Mouse (Mus musculus): ENCODE measurements around the gene Trim30d.
"Not testable (repeated sequence)": the region's sequence is repeated elsewhere in the genome, so short reads cannot be mapped to it uniquely, and the experiment has no call there.

GRCm38 (mm10) chr7:104507421-104508065 lies at the start of gene Trim30d:
- TF ChIP-seq CTCF (IDR thresholded peaks at IDR 0.05; ENCODE audit: borderline replicate concordance, extremely low read depth, insufficient read depth, insufficient read length); POLR2A (IDR thresholded peaks at IDR 0.05; ENCODE audit: borderline replicate concordance, extremely low read depth, insufficient read depth, insufficient read length, poor library complexity, severe bottlenecking): not testable (repeated sequence)

All from brain, embryonic 14.5 days (tissue).